Mouse (Mus musculus) embryonic facial prominence, embryonic 11.5 days (tissue): ENCODE measurements around the gene Tanc2. TPM values are rescaled to one million over a fixed set of nuclear protein-coding genes. Genes with fewer than 3 reads are reported as not detected.

Experiments
- ATAC-seq: fragments of 200-750 bp; cut with Nextera tagmentation; replicated peaks from 2 replicates; pipeline ENCODE4 v1.8.0; 2017; ENCODE audit warnings: low read depth; ENCODE audit not compliant: insufficient number of reproducible peaks, low FRiP score, low TSS enrichment
- DNase-seq: peaks from one replicate; pipeline ENCODE4 v3.0.0-alpha.2; 2015; ENCODE audit warnings: low spot score
- H3K27ac ChIP-seq: fragments of 300-500 bp; sonication (generic); replicated peaks from 2 replicates; pipeline ENCODE4 v1.5.1; 2014; ENCODE audit warnings: mild to moderate bottlenecking, low read depth, low read length, control low read depth
- H3K27me3 ChIP-seq: fragments of 300-500 bp; sonication (generic); 2 replicates; pipeline ENCODE4 v1.6.1; 2014; ENCODE audit warnings: mild to moderate bottlenecking, low read length, moderate library complexity, mixed read lengths; ENCODE audit not compliant: control insufficient read depth, insufficient read depth
- H3K36me3 ChIP-seq: fragments of 300-500 bp; sonication (generic); replicated peaks from 2 replicates; pipeline ENCODE4 v1.6.1; 2014; ENCODE audit warnings: low read depth, mild to moderate bottlenecking, low read length, moderate library complexity, mixed read lengths; ENCODE audit not compliant: control insufficient read depth, insufficient read depth
- H3K4me1 ChIP-seq: fragments of 300-500 bp; sonication (generic); 2 replicates; pipeline ENCODE4 v1.6.1; 2014; ENCODE audit warnings: low read length, mixed read lengths; ENCODE audit not compliant: control insufficient read depth, insufficient read depth
- H3K4me2 ChIP-seq: fragments of 300-500 bp; sonication (generic); 2 replicates; pipeline ENCODE4 v1.6.1; 2014; ENCODE audit warnings: low read depth, mild to moderate bottlenecking, control low read depth, low read length, moderate library complexity
- H3K4me3 ChIP-seq: fragments of 300-500 bp; sonication (generic); 2 replicates; pipeline ENCODE4 v1.5.1; 2014; ENCODE audit warnings: low read depth, low read length, control low read depth
- H3K9ac ChIP-seq: fragments of 300-500 bp; sonication (generic); replicated peaks from 2 replicates; pipeline ENCODE4 v1.6.1; 2014; ENCODE audit warnings: mild to moderate bottlenecking, control low read depth, low read length
- H3K9me3 ChIP-seq: fragments of 300-500 bp; sonication (generic); replicated peaks from 2 replicates; pipeline ENCODE4 v1.6.1; 2016; ENCODE audit warnings: mild to moderate bottlenecking, low read length, inconsistent platforms, mixed read lengths; ENCODE audit not compliant: control insufficient read depth
- WGBS: fragments of 180-500 bp; shearing (Covaris S2); extraction: QIAGEN DNeasy Blood & Tissue Kit; methylation state at CpG from one replicate; pipeline ENCODE4 v1.1.7; 2014; 5-methylcytosine and 5-hydroxymethylcytosine counted together
- polyA plus RNA-seq: library from polyadenylated mRNA; unstranded; fragments of >200 nt; fragmentation: Nextera tagmentation; extraction: Ambion mirVana; gene quantifications from 2 replicates; pipeline ENCODE4 v1.2.1, GENCODE M21; 2014

Gene Tanc2
- polyA plus RNA-seq, 1 experiment from 2014 or later = 12.1 TPM

DNA sequence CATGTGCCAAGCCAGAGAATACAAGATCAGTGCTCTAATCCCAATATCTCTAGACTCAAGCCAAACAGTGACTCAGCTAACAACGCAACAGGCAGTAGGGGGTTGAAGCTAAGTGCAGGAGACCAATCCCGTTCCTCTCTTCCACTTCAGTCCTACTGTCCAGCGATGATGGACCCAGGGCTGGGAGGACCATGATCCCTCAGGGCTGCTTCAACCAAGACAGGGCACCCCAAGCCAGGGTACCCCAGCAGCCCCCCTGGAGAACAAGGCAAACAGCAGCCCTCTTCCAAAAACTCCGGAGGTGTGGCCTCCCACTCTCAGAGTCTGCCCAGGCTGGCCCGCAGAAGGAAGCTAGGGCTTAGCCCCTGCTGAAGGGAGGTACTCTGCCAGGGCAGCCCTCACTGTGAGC is 344.5 kb downstream of the Tanc2 start:
- H3K36me3 ChIP-seq = no peaks in the 10 kb centered on the region
- WGBS = 77% methylated on average over 5 of the region's 5 CpGs
- no peak overlapping the region for H3K4me3 ChIP-seq
- DNase-seq (no peak), ATAC-seq (no peak)
- no peaks in the 10 kb centered on the region for H3K4me1 ChIP-seq
- H3K9me3 ChIP-seq = no peaks in the 10 kb centered on the region
- H3K27ac ChIP-seq = no peak overlapping the region
- no peak overlapping the region for H3K4me2 ChIP-seq
- no peaks in the 10 kb centered on the region for H3K27me3 ChIP-seq
- no peak overlapping the region for H3K9ac ChIP-seq

DNA sequence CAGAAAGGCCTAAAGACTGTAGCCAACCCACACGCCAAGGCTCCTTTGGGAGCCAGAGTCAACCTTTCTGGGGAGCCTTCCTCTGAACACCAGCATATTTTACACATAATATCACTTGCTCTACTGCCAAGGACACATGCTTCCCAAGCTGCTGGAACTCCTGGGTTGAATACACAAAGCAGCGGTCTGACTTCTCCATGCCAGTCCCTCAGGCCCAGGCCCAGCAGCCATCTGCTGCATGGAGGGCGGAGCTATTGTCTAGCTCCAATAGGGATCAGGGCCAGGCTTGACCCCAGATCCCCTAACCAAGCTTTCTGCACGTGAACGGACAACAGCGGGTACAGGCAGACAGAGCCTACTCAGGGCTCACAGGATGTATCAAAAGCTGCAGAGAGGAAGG is 345.0 kb downstream of the Tanc2 start:
- no peak overlapping the region for H3K27ac ChIP-seq

DNA sequence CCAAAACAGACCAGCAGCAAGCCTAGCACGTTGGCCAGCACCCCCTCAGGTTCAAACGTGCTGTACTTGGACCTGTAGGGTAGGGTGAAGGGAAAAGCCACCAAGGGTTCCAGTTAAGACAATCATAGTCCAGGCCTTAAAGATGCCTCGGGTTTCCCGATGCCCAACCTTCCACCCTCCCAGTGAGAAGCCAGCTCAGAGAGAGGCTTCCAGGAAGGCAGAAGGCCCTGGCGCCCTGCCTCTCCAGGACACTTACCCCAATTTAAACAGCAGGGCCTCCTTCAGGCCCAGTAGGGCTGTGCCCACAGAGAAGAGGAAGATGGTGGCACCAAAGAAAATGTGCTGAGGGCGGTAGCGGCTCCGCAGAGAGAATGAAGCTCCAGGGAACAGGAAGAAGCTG is 345.7 kb downstream of the Tanc2 start:
- no peaks in the 10 kb centered on the region for H3K36me3 ChIP-seq
- no peak overlapping the region for H3K4me3 ChIP-seq
- H3K4me1 ChIP-seq = no peaks in the 10 kb centered on the region
- ATAC-seq = no peak
- no peak overlapping the region for H3K27ac ChIP-seq
- H3K9me3 ChIP-seq = no peaks in the 10 kb centered on the region
- DNase-seq = no peak
- WGBS = 83% methylated on average over 8 of the region's 8 CpGs
- no peak overlapping the region for H3K4me2 ChIP-seq
- no peak overlapping the region for H3K9ac ChIP-seq
- no peaks in the 10 kb centered on the region for H3K27me3 ChIP-seq

More for the DNA sequence above, 345.0 kb downstream of the Tanc2 start:
- Histone ChIP-seq H3K9me3 (no peaks in the 10 kb centered on the region), H3K36me3 (no peaks in the 10 kb centered on the region), H3K27me3 (no peaks in the 10 kb centered on the region), H3K4me2 (no peak overlapping the region), H3K4me3 (no peak overlapping the region), H3K9ac (no peak overlapping the region), H3K4me1 (no peaks in the 10 kb centered on the region)
- DNase-seq = no peak
- no peak for ATAC-seq
- WGBS = 45% methylated on average over 6 of the region's 6 CpGs

DNA sequence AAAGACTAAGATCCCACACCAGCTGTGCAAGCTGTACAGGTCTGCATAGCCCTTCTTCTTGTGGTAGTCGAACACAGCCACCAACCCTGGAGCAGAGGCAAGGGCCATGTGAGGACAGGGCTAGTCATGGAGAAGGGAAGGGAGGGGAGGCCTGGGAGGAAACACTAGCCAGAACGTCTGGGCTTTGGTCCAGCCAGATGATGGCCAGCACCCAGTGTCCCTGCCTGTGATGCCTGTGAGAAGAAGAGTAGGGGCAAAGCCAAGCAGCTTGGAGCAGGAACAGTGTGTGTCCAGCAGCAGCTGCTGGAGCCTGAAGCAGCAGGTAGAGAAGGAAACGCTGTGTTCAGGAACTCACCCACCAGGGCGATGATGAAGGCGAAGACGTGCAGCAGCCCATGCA is 346.4 kb downstream of the Tanc2 start:
- Histone ChIP-seq H3K4me2 (no peak overlapping the region), H3K4me3 (no peak overlapping the region), H3K27ac (no peak overlapping the region), H3K9me3 (no peaks in the 10 kb centered on the region), H3K36me3 (no peaks in the 10 kb centered on the region), H3K9ac (no peak overlapping the region), H3K27me3 (no peaks in the 10 kb centered on the region), H3K4me1 (no peaks in the 10 kb centered on the region)
- DNase-seq (no peak), ATAC-seq (no peak)
- WGBS = 88% methylated on average over 6 of the region's 6 CpGs

DNA sequence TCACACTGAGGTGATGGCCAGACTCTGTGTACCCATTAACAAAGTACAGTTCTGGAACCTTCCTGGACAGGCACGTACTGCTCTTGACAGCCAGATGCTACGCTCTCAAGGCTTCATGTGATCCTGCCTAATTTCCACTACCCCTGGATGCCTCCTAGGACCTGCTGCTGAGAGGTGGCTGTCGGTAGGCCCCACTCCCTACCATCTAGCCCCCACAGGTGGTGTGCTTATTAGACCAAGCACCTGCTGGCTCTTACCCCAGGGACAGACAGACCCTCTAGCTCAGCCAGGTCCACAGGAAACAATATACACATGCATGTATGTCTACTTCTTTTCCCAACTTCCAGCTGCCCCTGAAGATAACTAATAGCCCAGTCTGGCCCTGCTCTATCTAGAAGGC is 347.2 kb downstream of the Tanc2 start:
- no peak overlapping the region for H3K27ac ChIP-seq
- H3K4me2 ChIP-seq = no peak overlapping the region
- no peaks in the 10 kb centered on the region for H3K27me3 ChIP-seq
- no peaks in the 10 kb centered on the region for H3K36me3 ChIP-seq
- WGBS = 84% methylated on average over 3 of the region's 3 CpGs
- ATAC-seq (no peak), DNase-seq (no peak)
- no peak overlapping the region for H3K4me3 ChIP-seq
- no peaks in the 10 kb centered on the region for H3K9me3 ChIP-seq
- no peaks in the 10 kb centered on the region for H3K4me1 ChIP-seq
- no peak overlapping the region for H3K9ac ChIP-seq

DNA sequence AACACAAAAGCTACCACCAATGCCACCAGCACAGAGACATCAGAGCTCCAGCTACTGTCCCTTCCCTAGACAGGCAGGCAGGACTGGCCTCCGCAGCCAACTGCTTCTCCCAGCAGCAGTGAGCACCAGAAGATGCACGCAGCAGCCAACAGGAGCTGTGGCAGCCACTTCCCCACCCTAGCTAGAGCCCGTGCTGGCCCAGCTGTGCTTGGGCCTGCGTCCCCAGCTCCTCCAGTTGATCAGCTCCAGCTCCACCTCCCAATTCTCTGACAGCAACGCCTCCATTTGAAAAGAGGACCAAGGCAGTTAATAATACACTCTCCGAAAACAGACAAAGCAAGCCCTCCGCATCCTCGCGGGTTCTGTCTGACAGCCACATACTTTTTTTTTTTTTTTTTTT is 349.0 kb downstream of the Tanc2 start:
- no peak for ATAC-seq
- H3K4me1 ChIP-seq = no peaks in the 10 kb centered on the region
- peaks cover 4% of the 10 kb centered on the region for H3K27me3 ChIP-seq
- no peak overlapping the region for H3K9ac ChIP-seq
- no peak overlapping the region for H3K4me2 ChIP-seq
- H3K9me3 ChIP-seq = no peaks in the 10 kb centered on the region
- 67% methylated on average over 9 of the region's 9 CpGs for WGBS
- no peak overlapping the region for H3K27ac ChIP-seq
- H3K4me3 ChIP-seq = no peak overlapping the region
- H3K36me3 ChIP-seq = no peaks in the 10 kb centered on the region
- DNase-seq = no peak

DNA sequence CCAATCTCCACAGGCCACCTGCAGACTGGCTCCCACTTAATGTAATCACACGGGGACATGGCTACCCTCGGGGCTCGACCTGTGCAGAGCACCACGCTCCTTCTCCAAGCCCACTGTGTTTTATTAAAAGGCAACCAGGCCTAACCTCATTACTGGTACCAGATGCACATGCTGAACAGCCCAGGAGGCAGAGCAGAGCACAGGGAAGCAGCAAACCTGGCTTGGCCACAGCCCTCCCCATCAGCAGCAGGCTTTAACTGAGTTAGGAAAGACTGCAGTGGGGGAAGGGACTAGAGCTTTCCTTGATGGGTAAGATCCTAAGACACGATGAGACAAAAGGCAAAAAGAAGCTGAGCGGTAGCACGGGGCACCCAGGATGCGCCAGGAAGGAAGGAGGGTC is 352.2 kb downstream of the Tanc2 start:
- DNase-seq (peak; percentile 13), ATAC-seq (no peak)
- no peaks in the 10 kb centered on the region for H3K36me3 ChIP-seq
- no peak overlapping the region for H3K27ac ChIP-seq
- no peak overlapping the region for H3K9ac ChIP-seq
- H3K27me3 ChIP-seq = peaks cover 8% of the 10 kb centered on the region
- 69% methylated on average over 8 of the region's 8 CpGs for WGBS
- no peaks in the 10 kb centered on the region for H3K9me3 ChIP-seq
- H3K4me1 ChIP-seq = no peaks in the 10 kb centered on the region
- no peak overlapping the region for H3K4me3 ChIP-seq
- no peak overlapping the region for H3K4me2 ChIP-seq

DNA sequence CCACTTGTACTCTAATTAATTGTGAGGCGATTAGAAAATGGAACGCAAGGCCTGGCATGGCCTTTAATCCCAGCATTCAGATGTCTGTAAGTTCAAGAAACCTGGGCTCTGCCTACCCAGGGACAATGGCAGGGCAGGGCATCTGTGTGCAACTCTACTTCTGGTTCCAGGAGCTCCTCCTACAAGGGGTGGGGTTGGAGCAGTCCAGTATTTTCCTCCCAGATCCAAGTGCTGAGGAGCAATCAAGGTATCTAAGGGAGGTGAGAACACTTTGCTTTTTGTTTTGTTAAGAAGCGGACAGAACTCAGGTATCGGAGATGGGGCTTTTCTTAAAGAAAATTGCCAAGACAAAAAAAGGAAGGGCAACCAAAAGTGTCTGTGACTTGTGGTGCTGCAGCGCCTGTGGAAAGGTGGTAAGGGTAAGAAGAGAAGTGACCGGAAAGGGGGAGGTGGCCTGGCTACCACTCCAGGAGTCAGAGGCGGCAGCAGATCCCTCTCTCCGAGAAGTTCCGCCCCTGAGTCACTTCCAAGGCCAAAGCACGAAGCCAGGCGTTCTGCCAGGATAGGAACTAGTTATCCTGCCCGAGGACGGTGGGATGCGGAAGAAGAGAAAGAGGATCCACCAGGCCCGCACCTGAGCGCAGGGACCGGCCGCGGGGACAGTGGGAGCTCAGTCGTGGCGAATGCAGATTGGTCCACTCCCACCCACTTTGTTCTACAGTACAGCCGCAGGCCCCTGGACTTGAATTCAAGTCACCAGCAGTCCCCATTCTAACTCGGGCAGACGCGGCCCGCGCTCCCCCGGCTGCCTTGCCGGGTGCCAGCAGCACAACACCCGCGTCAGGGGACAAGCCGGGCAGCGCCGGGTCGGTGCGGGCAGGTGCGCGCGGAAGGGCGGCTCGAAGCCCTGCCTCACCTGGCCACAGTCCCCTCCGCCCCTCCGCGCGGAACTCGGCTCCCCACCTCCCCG is 353.6 kb downstream of the Tanc2 start:
- peak overlapping the region; percentile 62 for H3K9ac ChIP-seq
- H3K27ac ChIP-seq = no peak overlapping the region
- H3K27me3 ChIP-seq = peaks cover 8% of the 10 kb centered on the region
- no peaks in the 10 kb centered on the region for H3K36me3 ChIP-seq
- ATAC-seq (peak; percentile 24; the same call in 1 of the 2 replicates), DNase-seq (peak; percentile 30)
- no peaks in the 10 kb centered on the region for H3K4me1 ChIP-seq
- no peaks in the 10 kb centered on the region for H3K9me3 ChIP-seq
- H3K4me2 ChIP-seq = peak overlapping the region; percentile 97
- peak overlapping the region; percentile 68 for H3K4me3 ChIP-seq
- WGBS = 6% methylated on average over 46 of the region's 47 CpGs
